Mouse (Mus musculus) layer of hippocampus, adult 6 months (tissue): ENCODE measurements around the gene Srpx. TPM values are rescaled to one million over a fixed set of nuclear protein-coding genes. Genes with fewer than 3 reads are reported as not detected.

Experiments
- long read RNA-seq, 2 experiments: library from polyadenylated mRNA; unstranded; transcript quantifications; one replicate each; pipeline ENCODE4 v2.0.0; 2019 to 2020
- polyA plus RNA-seq: library from polyadenylated mRNA; unstranded; fragments of <200 nt; fragmentation: Nextera tagmentation; gene quantifications from 2 replicates; pipeline ENCODE4 v1.2.3, GENCODE M21; 2021

Gene Srpx
- 0.20 and 0.33 TPM in 2 replicates for polyA plus RNA-seq
- long read RNA-seq, experiment 1: 0 reads
- long read RNA-seq, experiment 2: 0 reads

GRCm38 (mm10) chrX:10117065-10117719 lies at the start of gene Srpx:
Srpx (minus strand) TSS chrX:10117709.

Other genes starting within 250 kb of the Srpx start
- 2.4 and 2.6 TPM in 2 replicates for gene Sytl5, start 232.1 kb downstream of the Srpx start, polyA plus RNA-seq
- 5.6 and 6.0 TPM in 2 replicates for gene Rpgr, start 99.2 kb upstream of the Srpx start, polyA plus RNA-seq
- gene Otc, start 134.6 kb upstream of the Srpx start, polyA plus RNA-seq: 0.14 TPM in 1 of 2 replicates, not detected in the other